ENCODE assay signal across 24 mouse cellular contexts in genomic region chr4:100759603-100760002, GRCm38 (mm10). TPM values are rescaled to one million over a fixed set of nuclear protein-coding genes. Genes with fewer than 3 reads are reported as not detected.
"Had no signal": no experiment of that assay in that cellular context is flagged by ENCODE, and none has a peak within 500 bp of the region (broad histone marks: within the 10 kb centered on the region; RNA-seq: fewer than 3 reads in every experiment).

No protein-coding gene starts in this region.

- H3K9ac ChIP-seq: heart, embryonic 12.5 days; hindbrain, embryonic 12.5 days; hindbrain, embryonic 14.5 days; intestine, embryonic 15.5 days; kidney, embryonic 15.5 days; liver, embryonic 13.5 days had no signal

- H3K4me1 ChIP-seq: heart, embryonic 10.5 days; heart, embryonic 12.5 days; hindbrain, embryonic 10.5 days; hindbrain, embryonic 12.5 days; intestine, embryonic 15.5 days; kidney, embryonic 15.5 days; liver, embryonic 13.5 days had no signal

- H3K9me3 ChIP-seq: heart, embryonic 10.5 days; heart, embryonic 12.5 days; hindbrain, embryonic 10.5 days; hindbrain, embryonic 12.5 days; intestine, embryonic 15.5 days; kidney, embryonic 15.5 days; liver, embryonic 13.5 days had no signal

- H3K4me2 ChIP-seq: heart, embryonic 12.5 days; hindbrain, embryonic 12.5 days; hindbrain, embryonic 14.5 days; intestine, embryonic 15.5 days; kidney, embryonic 15.5 days; liver, embryonic 11.5 days; liver, embryonic 13.5 days had no signal

- H3K27ac ChIP-seq: gastrocnemius, adult 2 months; heart, embryonic 10.5 days; hindbrain, embryonic 10.5 days; hindbrain, embryonic 12.5 days; hindbrain, embryonic 14.5 days; intestine, embryonic 15.5 days; kidney, embryonic 15.5 days; kidney, postnatal 0 days; layer of hippocampus, adult 2 months; left cerebral cortex, adult 2 months; liver, embryonic 13.5 days had no signal

- H3K4me3 ChIP-seq: gastrocnemius, adult 2 months; heart, embryonic 10.5 days; heart, embryonic 12.5 days; hindbrain, embryonic 10.5 days; hindbrain, embryonic 12.5 days; intestine, embryonic 15.5 days; kidney, embryonic 15.5 days; layer of hippocampus, adult 2 months; left cerebral cortex, adult 2 months; liver, embryonic 13.5 days had no signal

- DNase-seq: gastrocnemius, adult 2 months; gastrocnemius, postnatal 10 days; gastrocnemius, postnatal 25 days; heart, adult 18-20 months; heart, postnatal 10 days; heart, postnatal 4 days; kidney, postnatal 4 days; liver; liver, embryonic 13.5 days had no signal

- H3K36me3 ChIP-seq: heart, embryonic 10.5 days; heart, embryonic 12.5 days; hindbrain, embryonic 10.5 days; hindbrain, embryonic 12.5 days; intestine, embryonic 15.5 days; kidney, embryonic 15.5 days; liver, embryonic 13.5 days had no signal

- H3K27me3 ChIP-seq: hindbrain, embryonic 12.5 days; intestine, embryonic 15.5 days; kidney, embryonic 15.5 days; liver, embryonic 13.5 days had no signal

- ATAC-seq: forebrain, embryonic 16.5 days; hindbrain, embryonic 16.5 days; inflammation-experienced regulatory T-cells, adult 6 months; intestine, embryonic 15.5 days; intestine, postnatal 0 days had no signal

RNA-seq across cellular contexts. Expression of gene Cachd1, which starts 16.9 kb away (rescaled TPM):
- polyA plus RNA-seq: inflammation-experienced regulatory T-cells, adult 6 months had no signal
